Mouse (Mus musculus) megakaryocyte, embryonic 14.5 days (primary cell): Measurements from ENCODE around the gene Ttc9. TPM values are rescaled to one million over a fixed set of nuclear protein-coding genes. Genes with fewer than 3 reads are reported as not detected.

Experiments
- H3K27me3 ChIP-seq: replicated peaks from 2 replicates; pipeline ENCODE3; 2012; ENCODE audit warnings: inconsistent platforms
- H3K36me3 ChIP-seq: replicated peaks from 2 replicates; pipeline ENCODE3; 2012; ENCODE audit warnings: low read length, inconsistent platforms, mixed read lengths
- H3K4me1 ChIP-seq: 2 replicates; pipeline ENCODE4 v1.6.1; 2012; ENCODE audit warnings: inconsistent platforms
- H3K4me3 ChIP-seq: replicated peaks from 2 replicates; pipeline ENCODE3; 2012; ENCODE audit warnings: moderate library complexity, mild to moderate bottlenecking, inconsistent platforms
- H3K9me3 ChIP-seq: 2 replicates; pipeline ENCODE4 v1.6.1; 2012; ENCODE audit warnings: inconsistent platforms
- FLI1 ChIP-seq: IDR thresholded peaks from 2 replicates; pipeline ENCODE4 v1.6.1; 2012; ENCODE audit warnings: low read length, inconsistent platforms, mixed read lengths
- GATA1 ChIP-seq: IDR thresholded peaks from 3 replicates; pipeline ENCODE4 v1.6.1; 2012; ENCODE audit warnings: mixed read lengths, low read length, inconsistent platforms, borderline replicate concordance
- polyA plus RNA-seq: library from polyadenylated mRNA; stranded (reverse); fragments of >175 nt; gene quantifications from 2 replicates; pipeline ENCODE4 v1.2.3, GENCODE M21; 2012; ENCODE audit warnings: low replicate concordance; ENCODE audit not compliant: insufficient read depth

Ttc9 gene
- 3.1 and 3.7 TPM in 2 replicates for polyA plus RNA-seq

DNA sequence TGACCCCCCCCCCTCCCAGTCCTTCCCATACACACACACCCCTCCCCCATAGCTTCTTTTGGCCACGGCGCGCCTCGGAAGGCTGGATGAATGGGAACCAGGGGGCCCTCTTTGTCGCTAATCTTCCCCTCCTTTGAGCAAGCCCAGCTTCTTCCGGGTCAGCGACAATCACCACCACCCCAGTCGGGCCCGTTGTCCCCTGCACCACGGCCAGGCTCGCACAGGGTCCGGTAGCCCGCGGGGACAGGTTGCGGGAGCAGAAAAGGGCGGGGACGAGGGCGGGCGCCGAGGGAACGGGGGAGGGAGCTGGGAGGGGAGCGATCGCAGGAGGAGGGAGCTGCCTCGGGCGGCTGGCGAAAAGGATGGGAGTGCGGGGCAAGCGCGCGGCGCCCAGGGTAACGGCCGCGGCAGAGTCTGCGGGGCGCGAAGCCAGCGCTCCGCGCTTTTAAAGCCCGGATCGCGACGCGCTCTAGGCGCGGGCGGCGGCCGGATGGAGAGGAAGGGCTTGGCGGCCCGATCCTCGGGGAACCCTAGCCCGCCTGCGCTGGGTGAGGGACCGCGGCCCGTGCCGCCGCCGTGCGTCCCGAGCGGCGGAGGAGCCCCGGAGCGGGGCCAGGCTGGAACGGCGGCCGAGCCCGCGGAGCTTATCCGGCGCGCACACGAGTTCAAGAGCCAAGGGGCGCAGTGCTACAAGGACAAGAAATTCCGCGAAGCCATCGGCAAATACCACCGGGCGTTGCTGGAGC, at the start of gene Ttc9:
Gene Ttc9, plus strand, starts transcription at position 335 of the 746 bp plus-strand sequence.
- H3K36me3 ChIP-seq = no peaks in the 10 kb centered on the region
- no peaks in the 10 kb centered on the region for H3K9me3 ChIP-seq
- H3K4me3 ChIP-seq = peak within 1 kb of the TSS; percentile 90
- H3K27me3 ChIP-seq = peaks cover 78% of the 10 kb centered on the region
- peaks cover 23% of the 10 kb centered on the region for H3K4me1 ChIP-seq
- TF ChIP-seq FLI1 = no peak
- TF ChIP-seq GATA1 = no peak

DNA sequence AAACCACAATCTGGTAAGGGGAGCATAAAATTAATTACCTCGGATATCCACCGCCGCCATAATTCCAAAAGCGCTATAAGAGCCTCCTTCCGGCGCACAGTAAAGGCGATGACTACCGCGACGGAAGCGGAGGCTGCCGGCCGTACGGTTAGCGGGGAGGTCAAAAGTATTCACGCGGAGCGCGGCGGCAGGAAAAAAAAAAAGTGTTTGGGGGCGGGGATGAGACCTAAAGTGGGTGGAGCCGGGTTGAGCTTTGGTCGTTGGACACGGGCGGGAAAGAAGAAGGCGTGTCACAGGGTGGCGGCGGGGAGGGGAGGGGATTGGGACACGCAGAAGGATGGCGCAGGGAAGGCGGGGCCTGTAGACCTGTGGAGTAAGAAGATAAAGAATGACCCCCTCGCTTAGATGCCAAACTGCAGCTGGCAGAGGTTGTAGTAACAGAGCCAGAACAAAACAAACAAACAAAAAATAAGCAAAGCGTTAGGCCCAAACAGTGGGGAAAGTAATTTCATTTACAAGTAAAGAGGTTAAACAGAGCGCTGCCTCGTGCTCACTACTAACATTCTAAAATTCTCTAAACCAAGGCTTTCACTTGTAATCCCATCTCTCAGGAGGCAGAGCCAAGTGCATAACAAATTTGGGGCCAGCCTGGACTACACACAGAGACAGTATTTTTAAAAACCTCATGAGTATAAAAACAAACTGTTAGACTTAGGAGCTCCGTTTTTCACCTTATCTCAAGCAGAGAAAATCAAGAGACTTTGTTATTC, 36.0 kb upstream of the Ttc9 start, which contains the start of gene Med6:
Gene Med6, minus strand, starts transcription at position 107 of the 770 bp plus-strand sequence.
- Histone ChIP-seq H3K9me3 (no peaks in the 10 kb centered on the region), H3K27me3 (peaks cover 4% of the 10 kb centered on the region), H3K36me3 (peaks cover 12% of the 10 kb centered on the region), H3K4me3 (peak within 1 kb of the TSS; percentile 92), H3K4me1 (peaks cover 17% of the 10 kb centered on the region; the same call in 1 of the 2 replicates)
- TF ChIP-seq GATA1 (no peak), FLI1 (peak; percentile 56; the same call in 1 of the 2 replicates)

DNA sequence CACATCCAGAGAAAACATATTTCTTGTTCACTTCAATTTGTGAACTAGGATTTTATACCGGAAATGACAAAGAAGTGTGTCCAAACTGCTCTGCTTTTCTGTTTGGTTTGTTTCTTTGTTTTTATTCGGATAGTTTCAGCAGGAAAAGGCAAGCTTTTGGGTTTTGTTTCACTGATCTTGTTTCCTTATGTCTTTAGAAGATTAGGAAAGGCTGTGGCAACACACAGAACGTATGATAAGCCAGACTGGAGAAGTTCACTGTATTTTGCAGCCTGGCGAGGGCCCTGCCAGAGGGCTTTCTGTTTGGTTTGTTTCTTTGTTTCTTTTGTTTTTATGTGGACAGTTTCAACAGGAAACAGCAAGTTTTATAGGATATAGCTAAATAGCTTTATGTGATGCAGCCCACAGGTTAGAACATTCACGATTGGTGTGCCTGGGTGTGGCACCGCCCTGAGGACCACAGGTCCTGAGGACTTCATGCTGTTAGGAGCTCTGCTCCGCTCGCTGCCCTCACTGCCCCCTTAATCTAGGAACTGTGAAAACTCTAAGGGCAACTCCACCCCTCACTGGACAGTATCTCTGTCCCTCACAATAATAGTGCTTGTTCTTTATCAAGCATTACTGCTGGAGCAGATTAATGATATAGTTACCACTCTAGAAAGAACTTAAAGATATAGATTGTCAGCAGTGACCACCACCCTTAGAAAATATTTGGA, 34.3 kb upstream of the Ttc9 start:
- Histone ChIP-seq H3K4me3 (no peak overlapping the region), H3K27me3 (peaks cover 10% of the 10 kb centered on the region), H3K4me1 (peaks cover 17% of the 10 kb centered on the region; the same call in 1 of the 2 replicates), H3K36me3 (no peaks in the 10 kb centered on the region), H3K9me3 (no peaks in the 10 kb centered on the region)
- TF ChIP-seq GATA1 = no peak
- no peak for TF ChIP-seq FLI1

DNA sequence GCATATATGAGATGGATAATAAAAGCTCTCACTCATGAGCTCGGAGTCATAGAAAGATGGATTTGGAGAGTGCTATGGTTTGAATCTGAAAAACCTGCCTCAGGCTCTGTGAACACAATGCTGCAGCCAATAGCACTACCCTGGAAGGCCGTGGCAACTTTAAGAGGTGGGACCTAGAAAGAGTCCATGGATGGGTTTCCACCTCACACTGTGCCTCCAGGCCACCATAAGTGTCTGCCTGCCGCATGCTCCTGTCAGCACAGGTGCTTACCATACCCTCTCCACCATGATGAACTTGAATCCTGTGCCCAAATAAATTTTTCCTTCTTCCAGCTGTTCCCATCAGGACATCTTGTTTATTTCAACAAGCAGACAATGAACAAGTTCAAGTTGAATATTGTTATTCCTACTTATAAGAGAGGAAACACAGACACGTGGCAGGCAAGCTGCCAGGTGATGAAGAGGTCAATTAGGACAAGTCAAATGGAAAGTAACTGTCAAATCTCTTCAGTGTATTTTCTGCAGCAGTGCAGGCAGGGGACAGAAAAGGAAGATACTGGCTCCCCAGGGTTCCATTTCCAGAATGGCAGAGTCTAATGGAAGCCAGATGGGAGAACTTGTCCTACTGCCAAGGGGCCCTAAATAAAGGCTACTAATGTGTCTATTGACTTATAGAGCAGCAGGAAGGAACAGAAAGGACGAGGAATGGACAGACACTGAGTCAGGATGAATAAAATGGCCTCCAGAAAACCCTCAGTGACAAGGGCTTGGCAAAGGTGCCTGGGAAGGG, 25.9 kb upstream of the Ttc9 start:
- H3K27me3 ChIP-seq = peaks cover 10% of the 10 kb centered on the region
- TF ChIP-seq FLI1 = no peak
- no peak for TF ChIP-seq GATA1
- H3K36me3 ChIP-seq = no peaks in the 10 kb centered on the region
- H3K4me1 ChIP-seq = 0 out of 2 replicates have a peak, but pooled peaks cover 3% of the 10 kb centered on the region
- peaks cover 9% of the 10 kb centered on the region for H3K9me3 ChIP-seq
- H3K4me3 ChIP-seq = no peak overlapping the region

DNA sequence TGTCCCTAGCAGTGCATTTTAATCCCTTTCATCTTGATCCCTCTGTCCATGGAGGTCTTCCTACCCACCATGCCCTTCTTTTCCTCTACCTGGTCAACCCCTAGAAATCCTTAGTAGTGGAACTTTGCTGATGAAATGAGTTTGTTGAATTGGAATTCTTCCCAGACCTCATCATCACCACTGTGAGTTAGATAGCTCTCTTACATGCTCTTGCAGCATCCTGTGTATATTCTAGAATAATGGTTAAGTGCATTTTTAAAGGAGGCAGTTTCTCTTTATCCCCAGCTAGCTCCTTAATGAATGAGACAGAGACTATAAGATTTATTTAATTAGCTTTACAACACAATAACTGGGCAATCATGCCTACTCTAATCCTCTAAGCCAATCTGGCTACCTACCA, 21.6 kb upstream of the Ttc9 start:
- no peak overlapping the region for H3K4me3 ChIP-seq
- H3K36me3 ChIP-seq = no peaks in the 10 kb centered on the region
- TF ChIP-seq GATA1 (no peak), FLI1 (no peak)
- peaks cover 9% of the 10 kb centered on the region for H3K9me3 ChIP-seq
- H3K27me3 ChIP-seq = peaks cover 1% of the 10 kb centered on the region
- 0 out of 2 replicates have a peak, but pooled peaks cover 3% of the 10 kb centered on the region for H3K4me1 ChIP-seq

DNA sequence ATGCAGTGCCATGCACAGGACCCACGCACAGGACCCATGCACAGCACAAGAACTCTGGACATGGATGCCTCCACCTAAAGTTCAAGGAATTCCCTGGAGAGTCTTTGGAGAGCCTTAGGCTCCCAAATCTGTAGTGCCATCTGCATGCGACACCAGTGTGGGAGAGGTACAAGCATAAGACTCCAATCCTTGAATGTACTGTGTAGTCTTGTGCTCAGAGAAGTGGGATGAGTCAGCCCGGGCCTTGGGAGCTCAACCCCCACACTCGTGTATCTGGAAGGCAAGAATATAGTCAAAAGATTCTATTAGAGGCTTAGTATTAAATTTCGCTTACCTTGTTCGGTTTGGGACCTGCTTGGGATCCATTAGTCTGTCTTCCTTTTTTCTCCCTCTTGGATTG, 15.2 kb upstream of the Ttc9 start:
- TF ChIP-seq GATA1 (no peak), FLI1 (no peak)
- H3K9me3 ChIP-seq = peaks cover 5% of the 10 kb centered on the region; the same call in 1 of the 2 replicates
- peaks cover 9% of the 10 kb centered on the region for H3K27me3 ChIP-seq

DNA sequence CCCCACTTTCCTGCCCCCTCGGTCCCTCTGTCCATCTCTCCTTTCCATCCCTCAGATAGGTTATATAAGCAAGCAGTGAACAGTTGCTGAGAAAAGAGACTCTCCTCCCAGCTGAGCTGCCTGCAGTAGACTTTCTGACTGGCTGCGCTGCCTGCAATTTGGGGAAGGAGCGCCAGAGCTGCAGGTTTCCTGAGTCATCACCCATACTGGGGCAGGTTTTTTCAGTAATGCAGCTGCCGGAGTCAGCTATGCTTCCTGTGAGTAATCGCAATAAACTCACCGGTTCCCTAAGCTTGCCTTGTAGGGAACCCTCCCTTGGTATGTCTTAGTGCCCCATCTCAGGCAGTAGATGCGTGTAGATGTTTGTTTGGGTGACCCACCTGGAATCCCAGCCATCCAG, 14.1 kb upstream of the Ttc9 start:
- no peak for TF ChIP-seq FLI1
- TF ChIP-seq GATA1 = no peak
- H3K9me3 ChIP-seq = peaks cover 8% of the 10 kb centered on the region; the same call in 1 of the 2 replicates
- H3K4me1 ChIP-seq = 0 out of 2 replicates have a peak, but pooled peaks cover 8% of the 10 kb centered on the region
- H3K36me3 ChIP-seq = no peaks in the 10 kb centered on the region
- no peak overlapping the region for H3K4me3 ChIP-seq
- H3K27me3 ChIP-seq = peaks cover 9% of the 10 kb centered on the region

More for the DNA sequence above, 15.2 kb upstream of the Ttc9 start:
- H3K4me3 ChIP-seq = no peak overlapping the region
- H3K36me3 ChIP-seq = no peaks in the 10 kb centered on the region
- 0 out of 2 replicates have a peak, but pooled peaks cover 8% of the 10 kb centered on the region for H3K4me1 ChIP-seq

DNA sequence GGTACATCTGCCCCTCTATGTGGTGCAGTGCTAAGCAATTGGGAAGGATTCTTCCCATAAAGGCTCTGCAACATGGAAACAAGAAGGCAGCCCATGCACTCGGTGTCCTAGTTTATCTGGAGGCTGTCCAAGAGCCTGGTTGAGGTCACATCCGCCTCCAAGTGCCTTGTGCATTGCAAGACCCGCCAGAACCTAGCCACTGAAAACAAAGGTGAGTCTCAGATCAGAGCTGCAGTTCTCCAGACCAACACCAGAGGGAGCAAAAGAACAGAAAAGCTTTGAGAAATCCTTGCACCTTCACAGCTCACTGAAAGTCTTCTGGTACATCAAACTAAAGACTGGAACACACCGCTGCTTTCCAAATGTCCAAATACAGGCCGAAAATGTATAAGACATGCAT, 11.7 kb upstream of the Ttc9 start:
- TF ChIP-seq FLI1 (no peak), GATA1 (no peak)

DNA sequence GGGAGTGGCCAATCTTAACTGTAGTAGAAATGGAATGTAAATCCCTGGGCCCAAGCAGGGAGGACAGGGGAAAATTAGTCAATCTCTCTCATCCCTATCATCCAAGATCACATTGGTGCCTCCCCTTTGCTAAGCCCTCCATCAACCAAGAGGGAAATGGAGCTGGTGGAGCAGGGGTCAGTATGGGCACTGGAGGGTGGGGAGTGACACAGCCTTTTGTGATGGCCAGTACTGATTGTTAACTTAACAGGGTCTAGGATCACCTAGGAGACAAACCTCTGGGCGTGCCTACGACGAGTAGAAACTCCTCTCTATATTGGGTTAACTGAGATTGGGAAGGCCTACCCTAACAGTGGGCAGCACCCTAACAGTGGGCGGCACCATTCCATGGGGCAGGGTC, 7.7 kb upstream of the Ttc9 start:
- Histone ChIP-seq H3K4me1 (peaks cover 11% of the 10 kb centered on the region), H3K27me3 (peaks cover 38% of the 10 kb centered on the region), H3K9me3 (peaks cover 3% of the 10 kb centered on the region; the same call in 1 of the 2 replicates), H3K4me3 (no peak overlapping the region), H3K36me3 (no peaks in the 10 kb centered on the region)
- TF ChIP-seq FLI1 = no peak
- TF ChIP-seq GATA1 = no peak

More for the DNA sequence above, 11.7 kb upstream of the Ttc9 start:
- Histone ChIP-seq H3K4me1 (peaks cover 13% of the 10 kb centered on the region), H3K36me3 (no peaks in the 10 kb centered on the region), H3K27me3 (peaks cover 20% of the 10 kb centered on the region), H3K9me3 (peaks cover 8% of the 10 kb centered on the region; the same call in 1 of the 2 replicates), H3K4me3 (no peak overlapping the region)
